Mouse (Mus musculus): ENCODE measurements around the gene B9d2. TPM values are rescaled to one million over a fixed set of nuclear protein-coding genes. Genes with fewer than 3 reads are reported as not detected.
"Not testable (repeated sequence)": the region's sequence is repeated elsewhere in the genome, so short reads cannot be mapped to it uniquely, and the experiment has no call there.

B9d2 gene
- polyA plus RNA-seq, 1 experiment from 2014 or later: 26.8 TPM

DNA sequence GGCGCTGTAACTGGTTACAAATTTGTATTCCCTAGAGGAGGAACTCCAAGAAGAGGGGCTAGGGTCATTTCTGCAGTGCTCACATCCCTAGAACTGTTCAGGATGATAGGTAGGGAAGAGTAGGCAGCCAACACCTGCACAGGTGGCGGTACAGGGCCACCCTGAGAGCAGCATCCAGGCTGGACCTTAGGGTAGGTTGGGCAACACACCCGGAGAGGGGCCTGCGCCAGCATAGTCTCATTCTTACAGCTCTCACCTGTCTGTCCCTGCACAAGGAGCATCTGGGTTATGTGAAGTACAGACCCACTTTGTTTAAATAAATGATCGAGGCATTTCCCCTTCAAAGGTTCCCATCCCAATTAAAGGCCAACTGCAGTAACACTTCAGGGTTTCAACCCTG is 40.2 kb downstream of the B9d2 start:
- H3K27ac ChIP-seq: no peak overlapping the region
- H3K4me2 ChIP-seq: no peak overlapping the region
- peaks cover 59% of the 10 kb centered on the region for H3K36me3 ChIP-seq
- H3K4me3 ChIP-seq: no peak overlapping the region
- no peaks in the 10 kb centered on the region for H3K9me3 ChIP-seq
- ATAC-seq (ENCODE audit: borderline replicate concordance, extremely low read depth, low FRiP score, low TSS enrichment): no peak
- no peak overlapping the region for H3K9ac ChIP-seq
- H3K4me1 ChIP-seq: peaks cover 20% of the 10 kb centered on the region
- 79% methylated on average over 5 of the region's 5 CpGs for WGBS
- H3K27me3 ChIP-seq: no peaks in the 10 kb centered on the region

- not testable (repeated sequence) for H3K27ac ChIP-seq; ATAC-seq (ENCODE audit: borderline replicate concordance, extremely low read depth, low FRiP score, low TSS enrichment); H3K4me3 ChIP-seq; H3K9ac ChIP-seq; H3K27me3 ChIP-seq; H3K4me2 ChIP-seq; H3K9me3 ChIP-seq
- Histone ChIP-seq H3K36me3 (peaks cover 64% of the 10 kb centered on the region), H3K4me1 (peaks cover 20% of the 10 kb centered on the region)
Observed at GRCm38 (mm10) chr7:25721776-25722175, 41.2 kb downstream of the B9d2 start.

- Histone ChIP-seq H3K9ac (no peak overlapping the region), H3K36me3 (peaks cover 95% of the 10 kb centered on the region), H3K27me3 (no peaks in the 10 kb centered on the region), H3K4me1 (no peaks in the 10 kb centered on the region), H3K4me3 (no peak overlapping the region), H3K4me2 (no peak overlapping the region), H3K27ac (no peak overlapping the region), H3K9me3 (no peaks in the 10 kb centered on the region)
- WGBS: 81% methylated on average over 19 of the region's 19 CpGs
- no peak for ATAC-seq (ENCODE audit: borderline replicate concordance, extremely low read depth, low FRiP score, low TSS enrichment)
Observed at GRCm38 (mm10) chr7:25725886-25726285, 45.3 kb downstream of the B9d2 start.

DNA sequence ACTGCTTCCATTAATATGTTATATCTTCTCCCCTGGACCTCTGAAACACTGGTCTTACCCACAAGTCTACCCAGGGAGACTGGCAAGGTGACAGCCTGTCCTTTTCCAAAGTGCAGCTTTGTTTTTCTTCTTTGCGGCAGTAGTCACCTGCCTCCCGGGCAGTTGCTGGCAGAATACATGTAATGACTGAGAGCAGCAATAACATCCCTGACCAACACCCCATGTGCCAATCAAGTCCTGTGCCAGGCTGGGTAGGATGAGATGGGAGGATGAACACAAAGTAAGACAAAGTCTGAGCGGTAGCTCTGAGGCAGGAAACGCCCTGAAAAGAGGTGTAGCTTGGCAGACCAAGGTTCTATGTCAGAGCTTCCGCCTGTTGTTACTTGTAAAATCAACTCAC is 47.2 kb downstream of the B9d2 start:
- H3K4me2 ChIP-seq: no peak overlapping the region
- H3K27me3 ChIP-seq: no peaks in the 10 kb centered on the region
- H3K4me3 ChIP-seq: no peak overlapping the region
- ATAC-seq (ENCODE audit: borderline replicate concordance, extremely low read depth, low FRiP score, low TSS enrichment): no peak
- peaks cover 97% of the 10 kb centered on the region for H3K36me3 ChIP-seq
- no peaks in the 10 kb centered on the region for H3K4me1 ChIP-seq
- H3K9ac ChIP-seq: no peak overlapping the region
- 92% methylated on average over 5 of the region's 5 CpGs for WGBS
- H3K9me3 ChIP-seq: no peaks in the 10 kb centered on the region
- H3K27ac ChIP-seq: no peak overlapping the region

DNA sequence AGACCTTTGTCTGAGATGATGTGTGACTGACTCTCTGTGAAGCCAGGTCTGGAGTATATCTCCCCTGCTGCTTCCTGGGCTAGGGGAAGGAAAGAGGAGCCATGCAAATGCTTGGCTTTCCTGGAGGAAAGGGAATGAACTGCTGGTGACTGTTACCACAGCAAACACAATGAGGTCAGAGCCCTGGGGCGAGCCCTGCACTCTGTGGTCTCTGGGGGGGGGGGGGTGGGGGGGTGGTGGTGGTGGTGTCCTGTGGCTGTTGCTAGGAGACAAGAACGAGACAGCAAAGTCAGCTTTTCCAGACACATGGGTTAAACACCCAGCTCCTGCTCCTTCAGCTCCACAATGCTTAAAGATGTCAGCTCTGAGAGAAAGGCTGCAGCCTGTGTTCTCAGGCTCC is 48.8 kb downstream of the B9d2 start:
- Histone ChIP-seq H3K4me2 (no peak overlapping the region), H3K27me3 (no peaks in the 10 kb centered on the region), H3K9ac (no peak overlapping the region), H3K9me3 (no peaks in the 10 kb centered on the region), H3K36me3 (peaks cover 95% of the 10 kb centered on the region), H3K4me3 (no peak overlapping the region), H3K4me1 (no peaks in the 10 kb centered on the region), H3K27ac (no peak overlapping the region)
- no peak for ATAC-seq (ENCODE audit: borderline replicate concordance, extremely low read depth, low FRiP score, low TSS enrichment)
- WGBS: 24% methylated on average over 2 of the region's 2 CpGs

GRCm38 (mm10) chr7:25729862-25730261 is 49.3 kb downstream of the B9d2 start:
- 95% methylated on average over 2 of the region's 2 CpGs for WGBS
- peaks cover 95% of the 10 kb centered on the region for H3K36me3 ChIP-seq
- no peak overlapping the region for H3K9ac ChIP-seq
- no peak overlapping the region for H3K4me2 ChIP-seq
- no peak overlapping the region for H3K4me3 ChIP-seq
- H3K27me3 ChIP-seq: no peaks in the 10 kb centered on the region
- no peak overlapping the region for H3K27ac ChIP-seq
- no peaks in the 10 kb centered on the region for H3K4me1 ChIP-seq
- H3K9me3 ChIP-seq: no peaks in the 10 kb centered on the region
- no peak for ATAC-seq (ENCODE audit: borderline replicate concordance, extremely low read depth, low FRiP score, low TSS enrichment)

- Histone ChIP-seq H3K36me3 (peaks cover 94% of the 10 kb centered on the region), H3K4me3 (no peak overlapping the region), H3K4me1 (no peaks in the 10 kb centered on the region), H3K4me2 (no peak overlapping the region), H3K9me3 (no peaks in the 10 kb centered on the region), H3K27me3 (no peaks in the 10 kb centered on the region), H3K9ac (no peak overlapping the region), H3K27ac (no peak overlapping the region)
- 84% methylated on average over 8 of the region's 8 CpGs for WGBS
- no peak for ATAC-seq (ENCODE audit: borderline replicate concordance, extremely low read depth, low FRiP score, low TSS enrichment)
Observed at GRCm38 (mm10) chr7:25731294-25732055, 50.9 kb downstream of the B9d2 start.

DNA sequence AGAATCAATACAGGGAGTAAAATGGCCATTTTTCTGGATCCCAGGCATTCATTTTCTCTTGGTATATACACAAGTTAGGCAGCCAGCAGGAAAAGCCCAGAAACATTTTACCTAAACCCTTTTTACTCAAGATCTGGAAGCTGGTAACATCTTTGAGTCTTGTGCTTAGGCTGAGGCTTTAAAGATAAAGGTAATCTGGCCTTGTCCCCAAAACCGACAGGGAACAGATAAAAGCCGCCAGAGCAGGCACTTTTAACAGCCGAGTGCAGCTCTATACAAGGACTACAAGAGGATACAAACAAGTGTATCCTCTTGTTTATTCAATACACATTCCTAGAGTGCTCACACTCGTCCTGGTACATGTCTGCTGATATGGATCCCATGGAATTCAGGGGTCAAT is 54.4 kb downstream of the B9d2 start:
- Histone ChIP-seq H3K36me3 (peaks cover 94% of the 10 kb centered on the region), H3K9me3 (no peaks in the 10 kb centered on the region), H3K4me1 (no peaks in the 10 kb centered on the region), H3K4me3 (no peak overlapping the region), H3K9ac (no peak overlapping the region), H3K27me3 (no peaks in the 10 kb centered on the region), H3K27ac (no peak overlapping the region), H3K4me2 (no peak overlapping the region)
- no peak for ATAC-seq (ENCODE audit: borderline replicate concordance, extremely low read depth, low FRiP score, low TSS enrichment)
- 43% methylated on average over 4 of the region's 4 CpGs for WGBS

Other genes with a start within 250 kb of the B9d2 start
- gene Ceacam1, start 203.2 kb upstream of the B9d2 start, polyA plus RNA-seq (2015; fragmentation: Nextera tagmentation; extraction: Ambion mirVana): 5.3 and 5.8 TPM in 2 replicates
- 0.08 and 0.16 TPM in 2 replicates for gene Ceacam2, start 140.9 kb upstream of the B9d2 start, polyA plus RNA-seq (2015; fragmentation: Nextera tagmentation; extraction: Ambion mirVana)
- not detected in 2 replicates for gene Erich4, start 64.9 kb upstream of the B9d2 start, polyA plus RNA-seq (2015; fragmentation: Nextera tagmentation; extraction: Ambion mirVana)
- gene Dmac2, start 61.4 kb upstream of the B9d2 start, polyA plus RNA-seq (2015; fragmentation: Nextera tagmentation; extraction: Ambion mirVana): 31.5 and 34.6 TPM in 2 replicates
- gene B3gnt8, start 54.1 kb upstream of the B9d2 start, polyA plus RNA-seq (2015; fragmentation: Nextera tagmentation; extraction: Ambion mirVana): 9.9 and 11.4 TPM in 2 replicates
- 55.9 and 57.0 TPM in 2 replicates for gene Bckdha, start 21.8 kb upstream of the B9d2 start, polyA plus RNA-seq (2015; fragmentation: Nextera tagmentation; extraction: Ambion mirVana)
- 75.7 and 78.7 TPM in 2 replicates for gene Exosc5, start 21.6 kb upstream of the B9d2 start, polyA plus RNA-seq (2015; fragmentation: Nextera tagmentation; extraction: Ambion mirVana)
- gene Tmem91, start 5.6 kb upstream of the B9d2 start, polyA plus RNA-seq (2015; fragmentation: Nextera tagmentation; extraction: Ambion mirVana): 2.1 and 2.6 TPM in 2 replicates
- gene Tgfb1, start 6.2 kb downstream of the B9d2 start, polyA plus RNA-seq (2015; fragmentation: Nextera tagmentation; extraction: Ambion mirVana): 2.9 and 3.5 TPM in 2 replicates
- gene Ccdc97, start 38.3 kb downstream of the B9d2 start, polyA plus RNA-seq (2015; fragmentation: Nextera tagmentation; extraction: Ambion mirVana): 18.2 and 19.2 TPM in 2 replicates
- gene Hnrnpul1, start 74.0 kb downstream of the B9d2 start, polyA plus RNA-seq (2015; fragmentation: Nextera tagmentation; extraction: Ambion mirVana): 56.9 and 58.5 TPM in 2 replicates
- 53.7 and 56.5 TPM in 2 replicates for gene Axl, start 107.9 kb downstream of the B9d2 start, polyA plus RNA-seq (2015; fragmentation: Nextera tagmentation; extraction: Ambion mirVana)
- 10.7 and 11.4 TPM in 2 replicates for gene Cyp2s1, start 136.1 kb downstream of the B9d2 start, polyA plus RNA-seq (2015; fragmentation: Nextera tagmentation; extraction: Ambion mirVana)
- gene Cyp2b10, start 216.8 kb downstream of the B9d2 start, polyA plus RNA-seq (2015; fragmentation: Nextera tagmentation; extraction: Ambion mirVana): 0.35 and 0.59 TPM in 2 replicates